Mouse (Mus musculus) common myeloid progenitor, adult 5-6 weeks (primary cell): ENCODE data around the gene Wdr60. TPM values are rescaled to one million over a fixed set of nuclear protein-coding genes. Genes with fewer than 3 reads are reported as not detected.
A peak's percentile ranks its signal among the peaks of the same experiment; 100 is the strongest.

ENCODE experiments used
- ATAC-seq: replicated peaks from 2 replicates; pipeline ENCODE4 v1.8.0; 2016; ENCODE audit warnings: low read depth, mild to moderate bottlenecking, moderate TSS enrichment, inconsistent platforms; ENCODE audit not compliant: poor library complexity, severe bottlenecking
- total RNA-seq: library from RNA; stranded (forward); fragments of 200-1000, 187-1606 nt; gene quantifications from 2 replicates; pipeline ENCODE4 v1.2.3, GENCODE M21; 2017

Wdr60 gene
- total RNA-seq, 1 experiment from 2014 or later = 16.9 TPM

DNA sequence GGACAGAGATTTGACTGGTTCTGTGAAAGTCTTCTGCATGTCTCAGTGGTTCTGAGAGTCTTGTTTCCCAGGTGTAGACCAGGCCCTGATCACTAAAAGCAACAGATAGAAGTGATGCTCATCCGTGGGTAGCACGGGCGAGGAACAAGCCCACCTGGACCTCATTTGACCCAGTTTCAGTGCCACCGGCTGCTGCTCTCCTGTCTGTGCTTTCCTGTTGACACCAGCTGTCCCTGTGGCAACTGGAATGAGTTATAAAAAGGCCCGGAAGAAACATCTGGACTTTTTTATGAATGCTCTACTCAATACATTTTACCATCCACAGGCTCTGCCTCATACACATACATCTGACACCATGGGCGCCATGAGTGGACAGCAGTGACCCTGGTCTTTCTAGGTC, 64.0 kb downstream of the Wdr60 start:
- no peak for ATAC-seq

- no peak for ATAC-seq
These were observed 66.6 kb downstream of the Wdr60 start for GRCm38 (mm10) chr12:116196221-116196620.

GRCm38 (mm10) chr12:116194641-116195040, 68.2 kb downstream of the Wdr60 start:
- no peak for ATAC-seq

GRCm38 (mm10) chr12:116193952-116194351, 68.9 kb downstream of the Wdr60 start:
- no peak for ATAC-seq

DNA sequence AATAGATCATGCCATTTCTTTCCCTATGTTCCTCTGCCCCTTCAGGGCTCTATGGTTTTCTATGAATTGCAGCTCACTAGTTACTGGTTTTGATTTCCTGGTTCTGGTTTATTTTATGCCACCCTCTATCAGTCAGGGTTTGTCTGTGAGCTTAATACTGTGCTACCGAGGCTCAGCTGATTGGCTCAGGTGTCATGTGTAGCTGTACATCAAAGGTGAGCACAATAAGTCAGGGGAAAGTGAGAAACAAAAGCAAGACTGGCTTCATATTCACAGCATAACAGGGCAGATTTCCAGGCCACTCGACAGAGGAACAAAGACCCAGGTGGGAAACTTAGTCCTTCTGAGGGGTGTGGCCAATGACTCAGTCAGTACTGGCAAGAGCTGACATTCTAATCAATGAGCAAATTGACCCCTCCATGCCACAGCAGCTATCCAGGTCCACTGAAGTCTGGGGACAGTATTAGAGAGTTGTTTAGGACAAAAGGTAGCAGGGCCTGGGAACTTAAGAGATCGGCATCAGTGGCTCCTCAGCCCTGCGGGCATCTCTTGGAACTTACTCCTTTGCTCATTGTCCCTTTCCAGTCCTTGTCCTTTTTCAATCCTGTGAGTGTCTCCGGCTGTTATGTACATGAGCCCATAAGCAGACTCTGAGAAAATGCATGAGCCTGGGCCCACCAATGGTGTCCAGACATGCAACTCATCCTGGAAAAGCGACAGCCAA, 79.4 kb downstream of the Wdr60 start:
- ATAC-seq = no peak

DNA sequence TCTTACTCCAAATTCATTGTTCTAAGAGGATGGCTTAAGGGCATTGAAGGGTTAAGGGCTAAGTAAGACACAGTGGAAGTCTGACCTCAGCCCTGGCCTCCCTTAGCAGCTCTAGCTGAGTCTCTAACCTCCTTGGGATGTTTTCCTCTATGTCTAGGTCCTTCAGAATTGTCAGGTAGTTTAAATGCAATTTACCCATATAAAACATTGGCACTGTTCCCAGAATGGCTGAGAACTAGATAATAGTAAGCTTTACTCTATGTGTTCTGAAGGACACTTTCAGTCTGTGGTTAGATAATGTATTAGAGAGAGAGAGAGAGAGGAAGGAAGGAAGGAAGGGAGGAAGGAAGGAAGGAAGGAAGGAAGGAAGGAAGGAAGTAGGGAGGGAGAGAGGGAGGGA, 80.4 kb downstream of the Wdr60 start:
- ATAC-seq = no peak

GRCm38 (mm10) chr12:116181436-116182050, 81.3 kb downstream of the Wdr60 start:
- ATAC-seq = no peak

DNA sequence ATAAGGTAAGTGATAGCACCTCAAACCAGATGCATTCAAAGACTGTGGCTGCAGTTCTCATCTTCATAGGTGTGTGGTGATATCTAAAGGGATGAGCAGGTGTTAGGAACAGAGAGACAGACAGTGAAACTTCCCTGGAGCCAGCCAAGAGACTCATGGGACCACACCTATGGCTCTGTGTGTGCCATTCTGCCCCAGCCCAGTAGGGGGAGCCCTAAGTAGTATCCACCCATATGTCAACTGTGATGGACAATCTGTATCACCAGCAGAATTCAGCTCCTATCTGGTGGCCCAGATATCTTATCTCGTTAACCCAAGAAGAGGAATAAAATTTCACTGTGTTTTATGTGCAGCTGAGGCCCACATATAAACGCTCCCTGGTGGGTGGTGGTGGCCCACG, 85.9 kb downstream of the Wdr60 start:
- peak; percentile 79 for ATAC-seq

DNA sequence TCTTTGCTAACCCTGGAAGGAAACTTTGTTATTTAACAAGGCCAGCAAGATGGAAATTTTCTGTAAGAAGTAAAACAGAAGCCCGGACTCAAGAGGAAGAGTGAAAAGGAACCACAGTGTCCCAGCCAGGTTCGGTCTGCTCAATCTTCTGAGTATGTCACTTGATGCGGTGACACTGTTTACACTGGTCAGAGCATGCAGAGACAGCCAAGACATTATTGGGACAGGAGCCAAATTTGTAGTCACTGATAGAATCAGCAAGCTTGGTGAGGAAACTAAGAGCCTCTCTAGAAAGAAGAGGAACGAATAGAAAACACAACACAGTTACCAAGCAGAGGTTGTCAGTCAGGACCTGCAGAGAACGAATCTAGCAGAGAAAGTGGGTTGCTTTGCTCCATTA, 93.2 kb downstream of the Wdr60 start:
- peak; percentile 37 for ATAC-seq

GRCm38 (mm10) chr12:116165368-116165767, 97.5 kb downstream of the Wdr60 start:
- ATAC-seq = peak; percentile 48

DNA sequence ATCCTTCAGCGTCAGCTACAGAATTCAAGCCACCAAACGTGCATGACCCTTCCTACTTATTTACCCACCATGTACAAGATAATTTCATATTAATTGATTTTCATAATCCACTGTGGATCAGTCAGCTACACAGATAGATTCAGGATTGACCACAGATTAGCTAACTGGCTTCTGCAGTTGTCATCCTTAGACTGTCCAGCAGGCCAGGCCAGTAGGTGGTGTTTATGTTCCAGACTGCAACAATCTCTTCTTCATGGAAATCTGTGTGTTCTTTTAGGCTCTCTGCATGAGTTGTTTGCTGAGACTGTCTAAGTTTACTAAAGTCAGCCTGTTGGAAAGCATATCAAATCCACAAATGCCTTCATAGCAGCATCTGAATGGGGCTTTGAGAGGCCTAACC, 103.1 kb downstream of the Wdr60 start:
- ATAC-seq = no peak

DNA sequence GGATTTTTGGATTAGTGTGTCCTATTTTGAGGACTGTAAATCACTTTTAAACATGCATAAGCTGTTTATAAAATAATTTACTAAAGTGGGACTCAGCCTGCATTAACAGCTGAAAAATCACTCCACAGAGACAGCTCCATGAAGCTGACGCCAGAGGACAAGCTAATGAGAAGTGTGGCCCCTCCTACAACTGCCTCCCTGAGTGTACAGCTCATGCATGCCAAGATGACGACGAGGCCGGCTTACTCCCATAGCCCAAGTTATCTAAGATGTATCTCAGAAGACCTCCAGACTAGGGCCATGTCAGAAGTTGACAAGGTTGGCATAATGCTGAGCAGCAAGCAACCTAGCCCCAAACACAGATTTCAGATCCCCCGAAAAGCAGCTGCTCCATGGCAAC, 103.6 kb downstream of the Wdr60 start:
- no peak for ATAC-seq

- no peak for ATAC-seq
These were observed 105.9 kb downstream of the Wdr60 start for GRCm38 (mm10) chr12:116156792-116157532.

Other genes starting within 250 kb of the Wdr60 start
- 52.2 and 64.0 TPM in 2 replicates for gene Zfp386, start 215.3 kb downstream of the Wdr60 start, total RNA-seq
- 4.2 and 7.0 TPM in 2 replicates for gene Vipr2, start 185.3 kb downstream of the Wdr60 start, total RNA-seq
- not detected in 2 replicates for gene Gm11027, start 12.4 kb upstream of the Wdr60 start, total RNA-seq
- 49.4 and 52.1 TPM in 2 replicates for gene Esyt2, start 18.2 kb upstream of the Wdr60 start, total RNA-seq
- gene Ncapg2, start 142.4 kb upstream of the Wdr60 start, total RNA-seq = 164 and 172 TPM in 2 replicates
- gene Ptprn2, start 222.7 kb upstream of the Wdr60 start, total RNA-seq = not detected in 2 replicates